Mouse (Mus musculus): ENCODE data around the gene Narf. TPM values are rescaled to one million over a fixed set of nuclear protein-coding genes. Genes with fewer than 3 reads are reported as not detected.

Gene Narf
- polyA plus RNA-seq, 1 experiment, result 4.0 TPM

GRCm38 (mm10) chr11:121261074-121261473 lies 24.0 kb downstream of the Narf start:
- Histone ChIP-seq H3K79me3 (ENCODE audit: low read depth) (peaks cover 55% of the 10 kb centered on the region), H3K4me3 (ENCODE audit: insufficient read depth, poor library complexity, severe bottlenecking) (peak overlapping the region; percentile 97), H3K79me2 (ENCODE audit: control insufficient read depth, insufficient read depth) (peaks cover 63% of the 10 kb centered on the region), H3ac (ENCODE audit: control insufficient read depth, insufficient read length, low read depth) (peak overlapping the region; percentile 81), H3K27me3 (ENCODE audit: control insufficient read depth, insufficient read depth, insufficient read length) (no peaks in the 10 kb centered on the region), H3K36me3 (ENCODE audit: control insufficient read depth, insufficient read depth) (peaks cover 46% of the 10 kb centered on the region)
- TF ChIP-seq FOSL1 (IDR thresholded peaks at IDR 0.05; ENCODE audit: insufficient read depth, low read length, poor library complexity, severe bottlenecking) (no peak), CEBPB (IDR thresholded peaks at IDR 0.05; ENCODE audit: low read depth) (no peak), MYOG (IDR thresholded peaks at IDR 0.05; ENCODE audit: control insufficient read depth, extremely low read depth, insufficient read length) (no peak)

GRCm38 (mm10) chr11:121277516-121277915 lies 40.5 kb downstream of the Narf start:
- TF ChIP-seq CEBPB (IDR thresholded peaks at IDR 0.05; ENCODE audit: low read depth), result no peak
- TF ChIP-seq USF1 (IDR thresholded peaks at IDR 0.05; ENCODE audit: low read depth), result no peak
- no peak for TF ChIP-seq FOSL1 (IDR thresholded peaks at IDR 0.05; ENCODE audit: insufficient read depth, low read length, poor library complexity, severe bottlenecking)
- TF ChIP-seq MAX (IDR thresholded peaks at IDR 0.05), result no peak
- H3K79me3 ChIP-seq (ENCODE audit: low read depth), result peaks cover 81% of the 10 kb centered on the region
- peaks cover 100% of the 10 kb centered on the region for H3K79me2 ChIP-seq (ENCODE audit: control insufficient read depth, insufficient read depth)
- no peak overlapping the region for H3ac ChIP-seq (ENCODE audit: control insufficient read depth, insufficient read length, low read depth)
- H3K36me3 ChIP-seq (ENCODE audit: control insufficient read depth, insufficient read depth), result peaks cover 49% of the 10 kb centered on the region
- no peaks in the 10 kb centered on the region for H3K27me3 ChIP-seq (ENCODE audit: control insufficient read depth, insufficient read depth, insufficient read length)
- H3K4me3 ChIP-seq (ENCODE audit: insufficient read depth, poor library complexity, severe bottlenecking), result no peak overlapping the region

- H3K79me3 ChIP-seq (ENCODE audit: low read depth), result peaks cover 81% of the 10 kb centered on the region
- no peak for TF ChIP-seq MAX (IDR thresholded peaks at IDR 0.05)
- TF ChIP-seq CEBPB (IDR thresholded peaks at IDR 0.05; ENCODE audit: low read depth), result no peak
- TF ChIP-seq CTCF (IDR thresholded peaks at IDR 0.05; ENCODE audit: control insufficient read depth, insufficient read depth, insufficient read length), result no peak
- TF ChIP-seq MYOD1 (IDR thresholded peaks at IDR 0.05; ENCODE audit: control insufficient read depth, insufficient read length, low read depth), result no peak
- no peak for TF ChIP-seq MYOG (IDR thresholded peaks at IDR 0.05; ENCODE audit: control insufficient read depth, extremely low read depth, insufficient read length)
- TF ChIP-seq FOSL1 (IDR thresholded peaks at IDR 0.05; ENCODE audit: insufficient read depth, low read length, poor library complexity, severe bottlenecking), result no peak
- no peak for TF ChIP-seq USF1 (IDR thresholded peaks at IDR 0.05; ENCODE audit: low read depth)
- no peak overlapping the region for H3ac ChIP-seq (ENCODE audit: control insufficient read depth, insufficient read length, low read depth)
- peaks cover 47% of the 10 kb centered on the region for H3K36me3 ChIP-seq (ENCODE audit: control insufficient read depth, insufficient read depth)
- H3K4me3 ChIP-seq (ENCODE audit: insufficient read depth, poor library complexity, severe bottlenecking), result no peak overlapping the region
- no peaks in the 10 kb centered on the region for H3K27me3 ChIP-seq (ENCODE audit: control insufficient read depth, insufficient read depth, insufficient read length)
- H3K79me2 ChIP-seq (ENCODE audit: control insufficient read depth, insufficient read depth), result peaks cover 100% of the 10 kb centered on the region
Measured at GRCm38 (mm10) chr11:121278011-121278410, 41.0 kb downstream of the Narf start.

- H3K36me3 ChIP-seq (ENCODE audit: control insufficient read depth, insufficient read depth), result peaks cover 64% of the 10 kb centered on the region
- no peaks in the 10 kb centered on the region for H3K27me3 ChIP-seq (ENCODE audit: control insufficient read depth, insufficient read depth, insufficient read length)
- H3ac ChIP-seq (ENCODE audit: control insufficient read depth, insufficient read length, low read depth), result no peak overlapping the region
- TF ChIP-seq FOSL1 (IDR thresholded peaks at IDR 0.05; ENCODE audit: insufficient read depth, low read length, poor library complexity, severe bottlenecking), result no peak
- peaks cover 48% of the 10 kb centered on the region for H3K79me3 ChIP-seq (ENCODE audit: low read depth)
- H3K79me2 ChIP-seq (ENCODE audit: control insufficient read depth, insufficient read depth), result peaks cover 76% of the 10 kb centered on the region
- no peak overlapping the region for H3K4me3 ChIP-seq (ENCODE audit: insufficient read depth, poor library complexity, severe bottlenecking)
Measured at GRCm38 (mm10) chr11:121282911-121283310, 45.9 kb downstream of the Narf start.

GRCm38 (mm10) chr11:121289859-121290258 lies 52.8 kb downstream of the Narf start:
- H3K27me3 ChIP-seq (ENCODE audit: control insufficient read depth, insufficient read depth, insufficient read length), result no peaks in the 10 kb centered on the region
- H3K79me3 ChIP-seq (ENCODE audit: low read depth), result peaks cover 4% of the 10 kb centered on the region
- H3K36me3 ChIP-seq (ENCODE audit: control insufficient read depth, insufficient read depth), result peaks cover 79% of the 10 kb centered on the region
- H3K79me2 ChIP-seq (ENCODE audit: control insufficient read depth, insufficient read depth), result peaks cover 14% of the 10 kb centered on the region
- no peak overlapping the region for H3ac ChIP-seq (ENCODE audit: control insufficient read depth, insufficient read length, low read depth)
- TF ChIP-seq MAX (IDR thresholded peaks at IDR 0.05), result no peak
- no peak for TF ChIP-seq FOSL1 (IDR thresholded peaks at IDR 0.05; ENCODE audit: insufficient read depth, low read length, poor library complexity, severe bottlenecking)
- no peak for TF ChIP-seq CTCF (IDR thresholded peaks at IDR 0.05; ENCODE audit: control insufficient read depth, insufficient read depth, insufficient read length)
- TF ChIP-seq CEBPB (IDR thresholded peaks at IDR 0.05; ENCODE audit: low read depth), result no peak
- TF ChIP-seq USF1 (IDR thresholded peaks at IDR 0.05; ENCODE audit: low read depth), result no peak
- TF ChIP-seq MYOG (IDR thresholded peaks at IDR 0.05; ENCODE audit: control insufficient read depth, extremely low read depth, insufficient read length), result no peak
- H3K4me3 ChIP-seq (ENCODE audit: insufficient read depth, poor library complexity, severe bottlenecking), result no peak overlapping the region

GRCm38 (mm10) chr11:121294771-121295170 lies 57.7 kb downstream of the Narf start:
- Histone ChIP-seq H3K79me3 (ENCODE audit: low read depth) (peaks cover 6% of the 10 kb centered on the region), H3ac (ENCODE audit: control insufficient read depth, insufficient read length, low read depth) (no peak overlapping the region), H3K27me3 (ENCODE audit: control insufficient read depth, insufficient read depth, insufficient read length) (no peaks in the 10 kb centered on the region), H3K4me3 (ENCODE audit: insufficient read depth, poor library complexity, severe bottlenecking) (no peak overlapping the region), H3K79me2 (ENCODE audit: control insufficient read depth, insufficient read depth) (peaks cover 8% of the 10 kb centered on the region), H3K36me3 (ENCODE audit: control insufficient read depth, insufficient read depth) (peaks cover 92% of the 10 kb centered on the region)
- TF ChIP-seq MAX (IDR thresholded peaks at IDR 0.05), result no peak
- TF ChIP-seq MYOG (IDR thresholded peaks at IDR 0.05; ENCODE audit: control insufficient read depth, extremely low read depth, insufficient read length), result no peak
- no peak for TF ChIP-seq USF1 (IDR thresholded peaks at IDR 0.05; ENCODE audit: low read depth)
- no peak for TF ChIP-seq FOSL1 (IDR thresholded peaks at IDR 0.05; ENCODE audit: insufficient read depth, low read length, poor library complexity, severe bottlenecking)
- TF ChIP-seq CTCF (IDR thresholded peaks at IDR 0.05; ENCODE audit: control insufficient read depth, insufficient read depth, insufficient read length), result no peak

Data from C2C12 (cell line).